ENCODE assay signal across 8 mouse cellular contexts in the genomic region with DNA sequence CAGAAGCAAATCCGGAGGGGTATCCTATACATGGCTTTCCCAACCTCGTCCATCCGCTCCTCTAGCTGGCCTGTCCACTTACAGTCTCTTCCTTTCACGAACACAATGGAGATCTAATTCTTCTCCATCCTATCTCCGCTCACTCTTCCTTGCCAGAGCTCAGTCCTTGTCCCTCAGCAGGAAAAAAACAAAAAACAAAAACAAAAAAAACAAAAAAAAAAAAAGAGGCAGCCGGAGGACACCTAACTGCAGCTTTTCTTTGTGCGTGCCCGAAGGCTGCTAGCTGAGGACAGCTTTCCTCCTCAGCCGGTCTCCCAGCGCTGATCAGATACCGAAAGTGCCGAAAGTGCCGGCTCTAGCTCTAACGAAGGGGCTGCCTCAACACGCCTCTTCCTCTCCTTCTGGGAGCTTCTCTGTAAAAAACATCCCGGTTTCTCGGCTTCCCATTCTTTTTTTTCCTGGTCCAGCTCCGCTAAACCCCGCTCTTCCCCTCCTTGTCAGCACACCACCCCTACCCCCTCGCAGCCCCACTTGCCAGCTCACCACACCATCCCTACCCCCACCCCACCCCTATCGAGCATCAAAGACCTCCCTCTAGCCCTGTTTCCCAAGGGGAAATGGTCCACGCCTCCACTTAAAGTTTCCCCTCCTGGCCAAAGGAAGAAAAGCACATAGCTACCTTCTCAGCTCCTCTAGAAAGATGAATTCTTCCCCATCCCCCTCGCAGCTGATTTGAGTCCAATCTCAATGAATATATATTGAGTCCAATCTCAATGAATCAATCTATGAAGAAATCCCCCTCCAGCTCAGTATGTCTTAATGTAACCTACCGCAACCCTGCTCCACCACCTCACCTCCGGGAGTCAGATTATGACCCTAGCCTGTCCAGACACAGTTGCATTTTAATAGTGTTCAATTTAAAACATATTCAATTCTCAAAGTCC. TPM values are rescaled to one million over a fixed set of nuclear protein-coding genes. Genes with fewer than 3 reads are reported as not detected.
A peak's percentile ranks its signal among the peaks of the same experiment; 100 is the strongest.
DNase-seq lines count a peak whose midpoint lies in the region; ATAC-seq and TF ChIP-seq lines count a peak whose summit lies in the region.

No protein-coding gene starts in this region.

- peak; percentile 25 for DNase-seq in heart, adult 2 months
- no peak for DNase-seq in heart, adult 9 months (ENCODE audit: low spot score in 2 of 2)
- DNase-seq in embryonic facial prominence, embryonic 14.5 days (ENCODE audit: low spot score), result peak; percentile 68
- peak; percentile 22 for DNase-seq in lung, postnatal 0 days (ENCODE audit: low spot score)
- DNase-seq in right cerebral cortex, postnatal 14 days, result peak; percentile 20
- no peak for DNase-seq in urinary bladder, adult 18-20 months (ENCODE audit: low spot score in 2 of 2)

- peak overlapping the region; percentile 36 for H3K27ac ChIP-seq in heart, adult 2 months
- no peak overlapping the region for H3K27ac ChIP-seq in ES-Bruce4 (ENCODE audit: insufficient read depth, low read length)
- peak overlapping the region; percentile 63 for H3K27ac ChIP-seq in embryonic facial prominence, embryonic 14.5 days (replicated peaks; ENCODE audit: low read depth, low read length)
- peak overlapping the region; percentile 87 for H3K27ac ChIP-seq in hindbrain, embryonic 15.5 days (replicated peaks)
- no peak overlapping the region for H3K27ac ChIP-seq in lung, postnatal 0 days (ENCODE audit: low read length)

- no peaks in the 10 kb centered on the region for H3K79me2 ChIP-seq in heart, adult 2 months (replicated peaks; ENCODE audit: control insufficient read depth, insufficient read depth, low read length)

- 9% methylated on average over 25 of the region's 25 CpGs for WGBS in heart, adult 2 months
- 5% methylated on average over 24 of the region's 25 CpGs for WGBS in embryonic facial prominence, embryonic 14.5 days
- 4% methylated on average over 25 of the region's 25 CpGs for WGBS in hindbrain, embryonic 15.5 days
- 5% methylated on average over 25 of the region's 25 CpGs for WGBS in lung, postnatal 0 days

- no peak for TF ChIP-seq EP300 in heart, adult 2 months (IDR thresholded peaks at IDR 0.05; ENCODE audit: insufficient read depth, low read depth, low read length)
- TF ChIP-seq EP300 in ES-Bruce4 (IDR thresholded peaks at IDR 0.05; ENCODE audit: insufficient read depth, low read depth, low read length), result no peak
- no peak for TF ChIP-seq EP300 in lung, postnatal 0 days (IDR thresholded peaks at IDR 0.05)

- no peaks in the 10 kb centered on the region for H3K27me3 ChIP-seq in heart, adult 2 months (ENCODE audit: control insufficient read depth, insufficient read depth, low read length)
- no peaks in the 10 kb centered on the region for H3K27me3 ChIP-seq in ES-Bruce4 (ENCODE audit: control insufficient read depth, insufficient read depth, low read length, poor library complexity, severe bottlenecking)
- H3K27me3 ChIP-seq in embryonic facial prominence, embryonic 14.5 days (replicated peaks; ENCODE audit: control insufficient read depth, insufficient read depth, low read length), result no peaks in the 10 kb centered on the region
- H3K27me3 ChIP-seq in hindbrain, embryonic 15.5 days, result no peaks in the 10 kb centered on the region
- H3K27me3 ChIP-seq in lung, postnatal 0 days (replicated peaks; ENCODE audit: insufficient read depth, low read length), result no peaks in the 10 kb centered on the region

- H3K4me2 ChIP-seq in embryonic facial prominence, embryonic 14.5 days (ENCODE audit: low read depth, low read length), result peak overlapping the region; percentile 73
- H3K4me2 ChIP-seq in hindbrain, embryonic 15.5 days, result peak overlapping the region; percentile 59
- peak overlapping the region; percentile 63 for H3K4me2 ChIP-seq in lung, postnatal 0 days (replicated peaks; ENCODE audit: low read depth, low read length)

- intact Hi-C loops in heart, adult 2 months (cut with DNase I), result no loop called here

- H3K4me3 ChIP-seq in heart, adult 2 months, result peak overlapping the region; percentile 40
- 0 out of 2 replicates have a peak overlapping the region, but pooled peaks have one; percentile 11 for H3K4me3 ChIP-seq in ES-Bruce4 (ENCODE audit: low read depth, low read length)
- H3K4me3 ChIP-seq in embryonic facial prominence, embryonic 14.5 days (ENCODE audit: low read depth, low read length), result peak overlapping the region; percentile 48
- H3K4me3 ChIP-seq in hindbrain, embryonic 15.5 days, result peak overlapping the region; percentile 45
- peak overlapping the region; percentile 44 for H3K4me3 ChIP-seq in lung, postnatal 0 days (ENCODE audit: low read depth, low read length)

- no peaks in the 10 kb centered on the region for H3K9me3 ChIP-seq in ES-Bruce4 (replicated peaks; ENCODE audit: control insufficient read depth, insufficient read depth, low read length, poor library complexity, severe bottlenecking)
- H3K9me3 ChIP-seq in embryonic facial prominence, embryonic 14.5 days (ENCODE audit: control insufficient read depth, low read length), result no peaks in the 10 kb centered on the region
- no peaks in the 10 kb centered on the region for H3K9me3 ChIP-seq in hindbrain, embryonic 15.5 days
- no peaks in the 10 kb centered on the region for H3K9me3 ChIP-seq in lung, postnatal 0 days (ENCODE audit: low read length)

- no peak for TF ChIP-seq POLR2A in heart, adult 2 months (IDR thresholded peaks at IDR 0.05; ENCODE audit: insufficient read depth, low read depth, low read length)
- no peak for TF ChIP-seq POLR2A in ES-Bruce4 (IDR thresholded peaks at IDR 0.05; ENCODE audit: insufficient read depth, low read length)

- TF ChIP-seq CTCF in heart, adult 2 months (IDR thresholded peaks at IDR 0.05), result no peak
- TF ChIP-seq CTCF in ES-Bruce4 (IDR thresholded peaks at IDR 0.05; ENCODE audit: low read depth, low read length), result no peak
- TF ChIP-seq CTCF in lung, postnatal 0 days (IDR thresholded peaks at IDR 0.05), result no peak

- peaks cover 1% of the 10 kb centered on the region; the same call in 1 of the 2 replicates for H3K4me1 ChIP-seq in heart, adult 2 months (ENCODE audit: control insufficient read depth, insufficient read depth, low read length)
- H3K4me1 ChIP-seq in ES-Bruce4 (ENCODE audit: control insufficient read depth, insufficient read depth, low read length), result no peaks in the 10 kb centered on the region
- no peaks in the 10 kb centered on the region for H3K4me1 ChIP-seq in embryonic facial prominence, embryonic 14.5 days (ENCODE audit: control insufficient read depth, insufficient read depth, low read length)
- H3K4me1 ChIP-seq in hindbrain, embryonic 15.5 days (replicated peaks), result peaks cover 17% of the 10 kb centered on the region
- H3K4me1 ChIP-seq in lung, postnatal 0 days (ENCODE audit: insufficient read depth, low read depth, low read length), result no peaks in the 10 kb centered on the region

- H3K9ac ChIP-seq in heart, adult 2 months (ENCODE audit: low read depth, low read length), result peak overlapping the region; percentile 67
- peak overlapping the region; percentile 26; the same call in 1 of the 2 replicates for H3K9ac ChIP-seq in ES-Bruce4 (ENCODE audit: low read depth, poor library complexity, severe bottlenecking)
- H3K9ac ChIP-seq in embryonic facial prominence, embryonic 14.5 days (ENCODE audit: low read depth, low read length), result peak overlapping the region; percentile 72
- peak overlapping the region; percentile 56 for H3K9ac ChIP-seq in hindbrain, embryonic 15.5 days
- H3K9ac ChIP-seq in lung, postnatal 0 days (replicated peaks; ENCODE audit: low read depth), result peak overlapping the region; percentile 8; the same call in 1 of the 2 replicates

- peak; percentile 75 for ATAC-seq in embryonic facial prominence, embryonic 14.5 days (ENCODE audit: low read depth)
- ATAC-seq in hindbrain, embryonic 15.5 days (ENCODE audit: low FRiP score, low read depth), result peak; percentile 86
- ATAC-seq in lung, postnatal 0 days, result no peak; the same call in 1 of the 2 replicates

- no peaks in the 10 kb centered on the region for H3K36me3 ChIP-seq in heart, adult 2 months (ENCODE audit: control insufficient read depth, insufficient read depth, low read length)
- no peaks in the 10 kb centered on the region for H3K36me3 ChIP-seq in ES-Bruce4 (ENCODE audit: control insufficient read depth, insufficient read depth, low read length, poor library complexity, severe bottlenecking)
- H3K36me3 ChIP-seq in embryonic facial prominence, embryonic 14.5 days (ENCODE audit: control insufficient read depth, insufficient read depth, low read length), result no peaks in the 10 kb centered on the region
- H3K36me3 ChIP-seq in hindbrain, embryonic 15.5 days, result no peaks in the 10 kb centered on the region
- H3K36me3 ChIP-seq in lung, postnatal 0 days (ENCODE audit: insufficient read depth, low read length), result no peaks in the 10 kb centered on the region

RNA-seq across cellular contexts. Expression of a gene that starts 11.0 kb away (rescaled TPM):
- total RNA-seq in heart, adult 2 months (2021), result 10 to 100 TPM; 39.8 to 43.2 TPM
- 27.6 and 49.3 TPM in 2 replicates for polyA plus RNA-seq in heart, adult 2 months (2012; rRNA removed)
- polyA plus RNA-seq in ES-Bruce4 (2011; ENCODE audit: insufficient read depth, insufficient read length, low read depth, missing spikeins), result 98.5 and 104 TPM in 2 replicates
- polyA plus RNA-seq in embryonic facial prominence, embryonic 14.5 days (2014; fragmentation: Nextera tagmentation; extraction: Ambion mirVana), result 86.8 and 87.9 TPM in 2 replicates
- 46.7 and 51.3 TPM in 2 replicates for polyA plus RNA-seq in hindbrain, embryonic 15.5 days (2015; fragmentation: Nextera tagmentation; extraction: Ambion mirVana)
- polyA plus RNA-seq in lung, postnatal 0 days (2015; fragmentation: Nextera tagmentation; extraction: Ambion mirVana), result 112 and 114 TPM in 2 replicates

RNA-seq across cellular contexts. Expression of a gene that starts 14.9 kb away (rescaled TPM):
- total RNA-seq in heart, adult 2 months (2021), result not detected
- polyA plus RNA-seq in heart, adult 2 months (2012; rRNA removed), result 0.31 TPM in 1 of 2 replicates, not detected in the other
- not detected in 2 replicates for polyA plus RNA-seq in ES-Bruce4 (2011; ENCODE audit: insufficient read depth, insufficient read length, low read depth, missing spikeins)
- 0.14 and 0.19 TPM in 2 replicates for polyA plus RNA-seq in embryonic facial prominence, embryonic 14.5 days (2014; fragmentation: Nextera tagmentation; extraction: Ambion mirVana)
- 0.66 and 0.75 TPM in 2 replicates for polyA plus RNA-seq in hindbrain, embryonic 15.5 days (2015; fragmentation: Nextera tagmentation; extraction: Ambion mirVana)
- not detected in 2 replicates for polyA plus RNA-seq in lung, postnatal 0 days (2015; fragmentation: Nextera tagmentation; extraction: Ambion mirVana)

RNA-seq across cellular contexts. Expression of a gene that starts 42.8 kb away (rescaled TPM):
- 10 to 100 TPM; 17.3 to 22.2 TPM for total RNA-seq in heart, adult 2 months (2021)
- 11.9 and 13.4 TPM in 2 replicates for polyA plus RNA-seq in heart, adult 2 months (2012; rRNA removed)
- polyA plus RNA-seq in ES-Bruce4 (2011; ENCODE audit: insufficient read depth, insufficient read length, low read depth, missing spikeins), result 206 and 226 TPM in 2 replicates
- polyA plus RNA-seq in embryonic facial prominence, embryonic 14.5 days (2014; fragmentation: Nextera tagmentation; extraction: Ambion mirVana), result 20.8 and 21.0 TPM in 2 replicates
- polyA plus RNA-seq in hindbrain, embryonic 15.5 days (2015; fragmentation: Nextera tagmentation; extraction: Ambion mirVana), result 26.4 and 30.6 TPM in 2 replicates
- 6.3 and 6.5 TPM in 2 replicates for polyA plus RNA-seq in lung, postnatal 0 days (2015; fragmentation: Nextera tagmentation; extraction: Ambion mirVana)

Comparison
In these comparisons a context has a peak if more than half of its experiments do, and no peak if none do; other contexts are left out.
1. DNase-seq: peak in heart, adult 2 months (2 of 2), embryonic facial prominence, embryonic 14.5 days (single experiment), lung, postnatal 0 days (single experiment) and right cerebral cortex, postnatal 14 days (single experiment); none in heart, adult 9 months (0 of 2) and urinary bladder, adult 18-20 months (0 of 2).
2. H3K27ac ChIP-seq: peak in heart, adult 2 months (single experiment), embryonic facial prominence, embryonic 14.5 days (single experiment) and hindbrain, embryonic 15.5 days (single experiment); none in ES-Bruce4 (single experiment) and lung, postnatal 0 days (single experiment).
3. H3K9ac ChIP-seq: peak in every context shown above with its lines; median percentile 72 in embryonic facial prominence, embryonic 14.5 days; 67 in heart, adult 2 months; 56 in hindbrain, embryonic 15.5 days; 26 in ES-Bruce4; 8 in lung, postnatal 0 days.
4. Peak in every context shown above with its lines, with median percentiles within 50 percentile points of each other: H3K4me3 ChIP-seq and H3K4me2 ChIP-seq.